In the genomic region with DNA sequence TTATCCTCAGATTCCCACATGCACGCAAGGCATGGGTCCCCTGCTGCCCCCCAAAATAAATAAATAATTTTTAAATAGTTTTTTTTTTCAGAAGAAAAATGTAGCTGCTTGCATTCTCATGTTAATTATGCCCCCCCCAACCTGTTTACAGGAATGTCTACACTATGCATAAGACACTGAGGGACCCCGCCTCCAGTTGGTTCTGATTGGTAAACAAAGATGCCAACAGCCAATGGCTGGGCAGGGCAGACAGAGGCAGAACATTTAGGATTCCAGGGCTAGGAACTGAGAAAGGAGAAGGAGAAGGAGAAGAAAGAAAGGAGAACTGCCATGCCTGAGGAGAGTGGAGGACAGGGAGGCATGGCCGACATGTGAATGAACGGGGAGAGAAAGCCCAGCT, we compare ENCODE assay signal across 18 mouse cellular contexts.
"Had no signal": no experiment of that assay in that cellular context is flagged by ENCODE, and none has a peak within 500 bp of the region (broad histone marks: within the 10 kb centered on the region; RNA-seq: fewer than 3 reads in every experiment).

No protein-coding gene starts in this region.

- DNase-seq: lung, adult 2 months; lung, postnatal 10 days; lung, postnatal 4 days; midbrain, embryonic 14.5 days; retina, postnatal 1 day; right cerebral cortex, adult 18-20 months; right cerebral cortex, postnatal 25 days; right cerebral cortex, postnatal 4 days; spleen, adult 18-20 months; thymus, adult 18-20 months; thymus, postnatal 14 days; thymus, postnatal 4 days had no signal

- ATAC-seq: midbrain, embryonic 16.5 days had no signal

- H3K36me3 ChIP-seq: midbrain, embryonic 10.5 days; midbrain, embryonic 12.5 days; neural tube, embryonic 13.5 days; neural tube, embryonic 15.5 days had no signal

- H3K9ac ChIP-seq: midbrain, embryonic 12.5 days; neural tube, embryonic 13.5 days; neural tube, embryonic 15.5 days had no signal

- H3K4me1 ChIP-seq: midbrain, embryonic 12.5 days; neural tube, embryonic 13.5 days; neural tube, embryonic 15.5 days had no signal

- H3K9me3 ChIP-seq: midbrain, embryonic 10.5 days; midbrain, embryonic 12.5 days; neural tube, embryonic 13.5 days; neural tube, embryonic 15.5 days had no signal

- H3K27ac ChIP-seq: midbrain, embryonic 10.5 days; midbrain, embryonic 12.5 days; neural tube, embryonic 13.5 days; neural tube, embryonic 15.5 days had no signal

- H3K4me3 ChIP-seq: midbrain, embryonic 10.5 days; midbrain, embryonic 12.5 days; myocyte; neural tube, embryonic 13.5 days; neural tube, embryonic 15.5 days had no signal

- H3K4me2 ChIP-seq: midbrain, embryonic 12.5 days; neural tube, embryonic 13.5 days; neural tube, embryonic 15.5 days had no signal

- H3K27me3 ChIP-seq: midbrain, embryonic 12.5 days; neural tube, embryonic 13.5 days; neural tube, embryonic 15.5 days had no signal
